Mouse (Mus musculus) right cerebral cortex, postnatal 10 days (tissue): ENCODE measurements around the gene Fgf10.
A peak's percentile ranks its signal among the peaks of the same experiment; 100 is the strongest.

Experiments used
- DNase-seq, 2 experiments: peaks; one replicate each; pipeline ENCODE4 v3.0.0; 2021; ENCODE audit warnings: low spot score in 2 of 2

The Fgf10 gene

GRCm38 (mm10) chr13:118716726-118717125 is 47.1 kb downstream of the Fgf10 start:
- no peak for DNase-seq

GRCm38 (mm10) chr13:118718396-118718795 is 48.8 kb downstream of the Fgf10 start:
- no peak for DNase-seq

DNA sequence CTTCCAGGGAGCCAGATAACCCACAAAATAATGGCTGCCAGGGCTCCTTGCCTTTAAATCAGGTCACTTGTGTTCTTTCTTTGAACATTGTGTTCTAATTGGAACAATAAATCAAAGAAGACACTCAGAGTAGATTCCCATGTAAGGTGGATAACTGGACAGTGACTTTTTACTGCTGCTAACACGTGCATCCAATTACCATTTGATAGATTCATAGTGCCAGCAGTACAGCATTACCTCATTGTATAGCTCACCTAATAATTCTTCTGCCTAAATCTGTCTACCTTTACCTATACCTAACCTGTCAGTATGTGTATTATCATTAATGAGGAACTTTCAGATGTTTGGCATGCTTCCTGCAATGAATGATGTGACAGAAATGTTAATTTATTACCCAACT is 52.1 kb downstream of the Fgf10 start:
- DNase-seq: no peak

DNA sequence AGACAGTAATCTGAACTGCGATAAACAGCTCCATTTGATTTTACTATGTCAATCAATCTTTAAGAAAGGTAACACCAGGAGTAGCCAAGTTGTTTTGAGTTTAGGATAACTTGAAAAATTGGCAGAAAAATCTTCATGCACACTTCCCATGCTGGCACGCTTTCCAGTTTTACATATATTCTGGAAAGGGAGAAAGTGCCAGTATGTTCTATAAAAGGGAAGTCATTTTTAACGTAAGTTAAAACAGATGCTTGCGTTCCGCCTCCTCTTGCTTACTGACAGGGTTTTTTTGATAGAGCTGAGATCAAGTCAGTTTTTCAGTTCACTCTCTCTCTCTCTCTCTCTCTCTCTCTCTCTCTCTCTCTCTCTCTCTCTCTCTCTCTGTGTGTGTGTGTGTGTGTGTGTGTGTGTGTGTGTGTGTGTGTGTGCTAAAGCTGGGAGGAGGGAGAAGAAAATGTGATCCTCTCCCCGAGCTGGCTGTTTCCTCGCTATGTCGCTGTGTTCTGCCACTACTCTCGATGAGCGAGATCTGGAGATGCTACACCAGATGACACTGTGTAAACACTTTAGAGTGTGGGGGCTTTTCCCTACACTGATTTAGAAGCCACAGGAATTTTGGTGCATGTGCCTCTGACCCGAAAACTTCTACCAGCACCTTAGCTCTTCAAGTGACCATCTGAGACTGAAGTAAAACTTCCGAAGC is 62.4 kb downstream of the Fgf10 start:
- DNase-seq: peak; percentile 40 to 54

DNA sequence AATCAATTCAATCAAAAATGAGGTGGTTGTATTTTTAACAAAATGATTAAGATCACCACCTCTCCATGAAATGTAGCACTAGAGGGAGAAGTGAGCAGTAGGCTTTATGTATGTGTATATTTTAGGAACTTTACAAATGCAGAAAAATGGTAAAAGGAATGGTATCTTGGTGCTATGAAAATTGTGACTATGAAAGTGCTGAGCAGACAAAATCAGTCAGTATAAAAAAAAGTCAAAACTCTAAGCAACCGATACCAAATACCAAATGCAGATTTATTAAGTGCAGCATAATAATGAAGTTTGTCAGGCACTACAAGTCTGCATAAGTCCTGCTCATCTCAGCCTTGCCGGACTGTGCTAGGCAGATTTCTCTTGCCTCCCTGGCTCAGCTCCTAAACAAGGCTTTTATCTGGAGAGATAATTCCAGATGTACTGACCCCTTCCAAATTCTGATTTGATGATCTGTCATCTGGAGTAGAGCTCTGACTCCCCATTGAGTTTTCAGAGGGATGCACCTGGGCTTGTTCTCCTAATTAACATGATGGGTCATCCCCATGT is 70.3 kb downstream of the Fgf10 start:
- no peak for DNase-seq

- DNase-seq: no peak
These were observed 73.2 kb downstream of the Fgf10 start for GRCm38 (mm10) chr13:118742788-118743187.

- DNase-seq: no peak
These were observed 75.2 kb downstream of the Fgf10 start for GRCm38 (mm10) chr13:118744806-118745205.

DNA sequence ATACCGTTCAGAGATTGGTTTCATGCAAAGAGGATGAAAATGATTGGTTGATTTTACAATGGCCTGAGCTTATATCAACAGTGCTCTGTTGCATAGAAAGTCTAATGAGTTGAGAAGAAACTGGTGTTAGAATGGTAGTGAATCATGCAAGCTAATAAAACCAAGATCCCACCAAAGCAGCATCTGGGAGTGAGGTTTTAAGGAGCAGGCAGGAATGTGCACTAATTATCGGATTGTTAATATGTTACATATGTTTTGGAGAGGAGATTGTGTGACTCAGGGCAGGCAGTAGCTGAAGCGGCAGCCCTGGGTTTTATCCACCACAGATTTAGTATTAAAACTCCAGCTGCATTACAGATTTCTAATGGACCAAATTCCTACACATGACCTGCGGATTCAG is 76.8 kb downstream of the Fgf10 start:
- no peak for DNase-seq

- DNase-seq: no peak
These were observed 84.4 kb downstream of the Fgf10 start for GRCm38 (mm10) chr13:118754024-118754423.

DNA sequence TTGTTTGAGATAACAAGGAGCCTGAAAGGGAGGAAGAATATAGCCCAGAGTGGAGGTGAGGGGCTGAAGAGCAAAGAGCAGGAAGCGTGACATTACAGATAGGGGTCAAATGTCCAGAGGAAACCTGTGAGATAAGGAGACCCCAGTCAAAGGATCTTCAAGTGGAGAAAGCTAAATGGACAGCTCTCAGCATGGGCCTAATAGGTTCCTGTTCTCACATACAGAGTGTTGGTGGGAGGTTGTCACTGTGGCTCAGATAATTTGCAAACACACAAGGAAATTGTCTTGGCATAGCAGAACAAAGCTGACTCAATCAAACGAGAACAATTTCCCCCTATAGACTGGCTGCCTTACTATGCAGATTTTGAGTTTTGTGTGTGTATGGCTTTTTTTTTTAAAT is 89.4 kb downstream of the Fgf10 start:
- no peak for DNase-seq

- DNase-seq: no peak
These were observed 93.4 kb downstream of the Fgf10 start for GRCm38 (mm10) chr13:118762982-118763381.

- DNase-seq: no peak
These were observed 102.6 kb downstream of the Fgf10 start for GRCm38 (mm10) chr13:118772188-118772587.

- DNase-seq: no peak
These were observed 105.6 kb downstream of the Fgf10 start for GRCm38 (mm10) chr13:118775148-118775547.

DNA sequence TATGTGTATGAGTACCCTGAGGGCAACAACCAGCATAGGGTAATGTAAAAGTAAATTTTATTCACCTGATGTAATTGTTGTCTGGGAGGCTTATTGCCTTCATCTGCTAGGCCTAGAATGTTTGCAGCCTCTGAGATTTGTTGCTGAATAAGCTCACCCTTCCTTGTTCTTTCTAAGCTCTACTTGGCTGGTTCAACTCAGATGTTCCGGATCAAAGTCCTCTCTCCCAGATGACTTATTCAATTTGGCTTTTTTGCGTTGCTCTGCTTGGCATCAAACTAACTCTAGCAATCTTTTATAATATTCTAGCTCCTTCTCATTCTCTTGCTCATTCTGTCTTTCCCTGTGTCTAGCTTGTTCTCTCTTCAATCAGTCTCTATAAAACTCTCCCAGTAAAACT is 109.6 kb downstream of the Fgf10 start:
- no peak for DNase-seq

- peak; percentile 50 to 53 for DNase-seq
These were observed 122.2 kb downstream of the Fgf10 start for GRCm38 (mm10) chr13:118791753-118792152.

DNA sequence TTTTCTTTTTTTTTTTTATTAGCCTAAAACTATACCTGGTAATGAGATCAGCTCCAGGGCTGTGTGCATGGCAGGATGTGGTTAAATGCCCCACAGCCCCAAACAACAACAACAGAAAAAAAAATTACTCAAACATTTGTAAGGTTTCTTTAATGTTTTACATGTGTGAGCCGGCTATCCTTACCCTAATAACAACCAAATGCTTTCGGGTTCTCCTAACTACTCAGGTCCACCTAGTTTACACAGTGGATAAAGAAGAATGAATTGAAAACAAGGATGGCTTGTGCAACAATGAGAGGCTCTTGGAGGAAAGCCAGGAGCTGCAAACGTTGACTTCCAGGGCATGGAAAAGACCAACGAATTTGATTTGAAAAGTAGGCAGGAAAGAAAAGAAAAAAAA is 122.6 kb downstream of the Fgf10 start:
- no peak for DNase-seq

- DNase-seq: no peak
These were observed 130.6 kb downstream of the Fgf10 start for GRCm38 (mm10) chr13:118800176-118800575.

GRCm38 (mm10) chr13:118806662-118807061 is 137.1 kb downstream of the Fgf10 start:
- DNase-seq: no peak

DNA sequence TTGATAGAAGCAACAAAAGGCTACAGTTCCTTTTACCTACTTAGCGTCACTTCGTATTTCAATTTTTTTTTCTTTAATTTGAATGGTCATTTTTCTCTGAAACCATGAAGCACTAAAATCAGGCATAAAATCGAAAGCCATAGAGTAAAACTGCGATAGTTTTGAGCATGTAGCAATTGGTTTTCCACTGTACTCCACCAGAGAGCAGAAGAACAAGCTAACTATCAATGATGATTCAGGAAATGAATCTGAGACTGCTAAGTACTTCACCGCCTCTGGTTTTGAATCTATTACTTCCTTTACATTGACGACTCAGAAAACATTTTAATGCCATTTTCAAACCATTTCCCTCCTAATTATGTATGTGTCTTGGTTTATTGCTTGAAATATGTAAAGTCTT is 150.2 kb downstream of the Fgf10 start:
- no peak for DNase-seq

GRCm38 (mm10) chr13:118823113-118823512 is 153.5 kb downstream of the Fgf10 start:
- no peak for DNase-seq

GRCm38 (mm10) chr13:118825102-118825501 is 155.5 kb downstream of the Fgf10 start:
- no peak for DNase-seq

- no peak for DNase-seq
These were observed 159.2 kb downstream of the Fgf10 start for GRCm38 (mm10) chr13:118828604-118829381.

DNA sequence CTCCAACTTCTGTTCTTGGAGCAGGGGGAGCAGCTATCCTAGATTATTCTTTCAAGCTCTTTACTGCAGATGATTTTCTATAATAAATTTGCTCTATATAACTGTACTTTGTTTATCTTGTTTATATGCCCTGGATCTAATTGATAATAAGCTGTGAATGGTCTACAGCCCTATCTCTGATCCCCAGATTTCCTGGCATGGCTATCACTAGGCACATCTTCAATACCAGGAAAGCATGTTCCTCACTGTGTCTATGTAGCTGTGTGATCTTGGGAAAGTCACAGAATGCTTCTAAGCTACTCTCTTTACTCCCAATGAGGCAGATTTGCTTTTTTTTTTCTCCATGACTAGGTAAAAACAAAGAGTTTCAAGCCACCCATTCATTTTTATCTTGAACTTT is 164.4 kb downstream of the Fgf10 start:
- DNase-seq: no peak
